Mouse (Mus musculus): ENCODE data around the gene Lhcgr.

- TF ChIP-seq CTCF (IDR thresholded peaks at IDR 0.05): no peak
- TF ChIP-seq POLR2A (IDR thresholded peaks at IDR 0.05; ENCODE audit: insufficient read depth, low read depth, low read length): no peak
These were observed 121.0 kb downstream of the Lhcgr start for GRCm38 (mm10) chr17:88670800-88671199.

Data from heart, adult 2 months (tissue).